Mouse (Mus musculus) induced T-regulatory cell, adult 2 months (primary cell): Measurements from ENCODE around the gene Odf3b.

Experiments used
- DNase-seq: peaks from one replicate; pipeline ENCODE4 v3.0.0-alpha.2; 2012; ENCODE audit warnings: low read depth

The Odf3b gene

DNA sequence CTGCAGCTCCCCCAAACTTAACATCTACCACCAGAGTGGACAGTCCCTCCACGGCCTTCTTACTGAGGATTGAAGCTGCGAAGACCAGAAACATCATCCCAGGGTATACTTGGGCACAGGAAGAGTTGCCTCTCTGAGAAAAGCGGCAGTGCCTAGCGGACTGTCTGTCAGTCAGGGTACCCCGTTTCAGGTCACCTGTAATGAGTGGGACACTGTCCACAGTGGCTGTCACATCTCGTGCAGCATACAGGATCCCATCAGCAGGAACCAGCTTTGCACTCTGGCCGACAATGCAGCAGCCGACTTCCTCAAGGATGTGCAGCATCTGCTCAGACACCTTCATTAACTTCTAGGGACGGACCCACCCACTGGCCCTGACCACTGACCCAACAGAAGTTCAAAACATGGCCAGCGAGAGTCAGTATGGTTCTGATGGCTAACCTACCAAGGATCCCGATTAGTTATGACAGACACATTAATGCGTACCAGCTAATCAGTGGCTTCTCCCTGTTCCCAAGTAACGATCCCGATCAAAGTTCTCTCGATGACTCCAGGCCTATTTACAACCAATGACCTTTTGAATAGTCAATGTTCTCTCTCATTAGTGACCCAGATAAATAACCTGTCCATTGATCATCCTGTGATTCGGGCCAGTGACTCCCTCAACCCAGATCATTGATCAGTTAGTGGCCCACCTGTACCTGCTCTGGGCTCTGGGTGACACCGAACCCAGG is 4.1 kb downstream of the Odf3b start:
- DNase-seq = no peak

DNA sequence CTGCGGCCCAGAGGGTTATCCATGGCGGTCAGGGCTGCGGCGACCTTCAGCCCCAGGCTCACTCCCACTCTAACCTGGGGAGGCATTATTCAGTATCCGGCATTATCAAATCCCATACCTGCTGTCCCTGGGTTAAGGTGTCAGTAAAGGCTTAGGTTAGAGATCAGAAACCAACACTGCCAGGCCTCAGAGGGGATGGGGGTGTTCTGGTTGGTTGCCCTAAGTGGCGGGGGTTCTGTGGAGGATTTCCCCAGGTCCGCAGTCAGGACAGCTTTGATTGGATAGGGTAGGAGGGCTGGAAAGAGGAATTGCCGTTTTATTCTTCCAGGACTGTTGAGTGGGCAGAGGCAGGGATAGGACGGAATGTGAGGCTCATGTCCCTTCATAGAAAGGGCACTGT is 4.7 kb downstream of the Odf3b start:
- no peak for DNase-seq

DNA sequence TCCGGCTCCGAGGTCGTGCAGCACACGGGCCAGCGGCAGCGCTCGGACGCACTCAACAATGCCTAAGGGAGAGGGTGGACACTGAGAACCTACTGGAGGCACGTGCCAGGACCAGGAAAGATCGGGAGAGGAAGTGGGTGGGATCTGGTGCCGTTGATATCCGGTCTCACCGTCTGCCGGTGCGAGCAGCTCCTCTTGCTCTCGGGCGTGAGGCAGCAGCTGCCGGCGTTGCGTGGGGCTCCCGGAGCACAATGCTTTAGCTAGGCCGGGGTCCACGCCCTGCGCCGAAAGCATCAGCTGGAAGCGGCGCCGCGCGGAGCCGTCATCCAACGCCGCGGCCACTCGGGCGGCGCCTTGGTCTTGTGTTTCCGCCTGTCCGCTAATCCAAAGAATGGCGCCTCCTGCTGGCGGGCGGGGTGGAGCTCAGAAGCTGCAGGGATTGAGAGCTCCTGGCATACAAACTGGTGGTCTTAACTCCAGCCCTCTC is 5.3 kb downstream of the Odf3b start, which contains the start of gene Sco2:
Gene Sco2 (minus strand): TSS at position 85 of the 487 bp plus-strand sequence.
- peak; percentile 94 for DNase-seq

DNA sequence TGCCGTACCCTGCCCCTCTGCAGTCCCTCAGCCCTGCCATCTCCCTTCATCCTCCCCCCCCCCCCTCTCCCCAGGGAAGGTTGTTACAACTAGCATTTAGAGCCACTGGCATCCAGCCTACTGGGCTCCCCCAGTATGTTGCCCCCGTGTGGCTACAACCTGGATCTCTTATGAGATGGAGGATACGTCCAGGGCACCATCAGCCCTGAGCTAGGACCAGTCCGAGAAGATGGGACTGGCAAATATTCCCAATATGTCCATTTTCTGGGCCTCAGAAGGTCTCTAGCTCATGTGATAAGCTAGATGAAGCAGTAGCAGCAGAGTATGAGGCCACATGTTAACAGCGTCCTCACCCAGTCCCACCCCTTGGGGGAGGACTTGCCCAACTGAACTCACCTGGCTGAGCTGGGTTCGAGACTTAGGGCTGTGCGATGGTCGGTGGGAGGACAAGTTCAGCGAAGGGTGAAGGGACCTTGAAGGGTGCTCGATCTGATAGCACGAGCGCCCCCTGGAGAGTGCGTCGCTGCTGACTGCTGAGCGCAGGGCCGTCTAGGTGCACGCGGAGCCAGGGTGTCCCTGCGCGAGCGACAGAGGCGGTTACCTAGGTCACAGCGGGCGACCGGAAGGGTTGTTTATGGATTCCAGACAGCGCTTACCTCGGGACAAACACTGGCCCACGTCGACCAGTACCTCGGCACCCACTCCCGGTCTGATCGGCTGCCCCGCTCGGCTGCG is 5.9 kb downstream of the Odf3b start:
- peak; percentile 94 for DNase-seq

DNA sequence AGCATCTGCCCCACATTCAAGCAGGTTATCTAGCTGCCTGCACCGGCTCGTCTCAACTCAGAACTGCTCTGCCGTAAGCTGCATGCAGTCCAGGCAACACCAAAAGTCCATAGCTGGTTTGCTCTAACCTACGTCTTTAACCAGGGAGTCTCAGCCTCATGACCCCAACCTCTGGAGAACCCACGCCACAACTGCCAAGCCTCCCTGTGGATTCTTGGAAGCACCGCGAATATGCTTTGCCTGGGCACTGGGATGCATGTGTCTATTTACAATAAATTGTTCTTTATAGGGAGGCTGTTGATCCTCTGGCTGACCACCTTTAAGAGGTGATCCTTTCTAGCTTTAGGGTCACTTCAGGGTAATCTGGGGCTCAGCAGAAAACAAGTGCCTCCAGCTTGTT is 6.5 kb downstream of the Odf3b start:
- DNase-seq = no peak

DNA sequence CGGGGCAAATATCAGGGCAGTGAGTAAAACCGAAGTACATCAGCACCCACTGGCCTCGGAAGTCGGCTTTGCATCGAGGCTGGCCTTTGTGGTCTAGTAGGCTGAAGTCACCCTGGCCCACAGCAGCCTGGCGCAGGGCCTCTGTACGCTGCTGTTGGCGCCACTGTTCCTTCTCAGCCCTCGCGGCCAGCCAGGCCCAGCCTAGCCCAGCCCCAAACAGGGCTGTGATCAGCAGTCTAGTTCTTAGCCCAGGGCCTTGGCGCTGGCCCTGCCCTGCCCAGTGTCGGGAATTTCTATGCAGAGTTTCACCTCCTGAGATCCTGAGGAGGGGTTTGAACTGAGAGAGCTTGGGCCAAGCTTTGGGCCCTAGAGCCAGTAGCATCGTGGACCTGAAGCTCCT is 7.0 kb downstream of the Odf3b start:
- no peak for DNase-seq

DNA sequence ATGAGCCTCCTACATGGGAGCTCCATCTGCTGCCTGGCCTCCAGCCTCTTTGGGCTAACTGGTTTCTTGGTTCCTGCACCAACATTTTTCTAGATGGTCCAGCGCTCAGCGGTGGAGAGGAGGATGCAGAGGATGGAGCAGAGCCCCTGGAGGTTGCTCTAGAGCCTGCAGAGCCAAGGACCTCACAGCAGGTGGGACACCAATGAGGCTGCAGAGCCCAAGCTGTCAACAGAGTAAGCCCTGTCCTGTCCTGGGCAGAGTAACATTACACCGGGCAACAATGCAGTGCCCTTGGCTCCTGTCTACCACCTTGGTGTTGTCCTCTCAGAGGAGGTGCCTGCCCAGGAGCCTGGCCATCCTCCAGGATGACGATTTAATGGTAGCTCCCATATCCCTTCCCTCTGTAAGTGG is 13.9 kb downstream of the Odf3b start:
- DNase-seq = no peak

DNA sequence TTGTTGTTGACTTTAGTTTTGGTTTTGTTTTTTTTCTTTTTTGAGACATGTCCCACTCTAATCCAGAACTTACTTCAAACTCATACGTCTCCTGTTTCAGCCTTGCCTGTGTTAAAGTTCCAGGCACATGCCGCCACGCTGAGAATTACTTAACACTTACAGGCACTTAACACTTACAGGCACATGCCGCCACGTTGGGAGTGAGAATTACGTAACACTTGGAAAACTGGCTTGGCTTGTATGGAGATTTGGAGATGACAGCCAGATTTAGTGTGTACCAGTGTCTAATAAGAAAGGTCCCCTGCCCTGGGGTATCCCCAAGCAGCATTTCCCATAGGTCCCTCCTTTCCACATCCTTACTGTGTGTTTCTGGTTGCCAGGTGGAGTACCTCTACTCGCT is 16.0 kb downstream of the Odf3b start:
- no peak for DNase-seq

DNA sequence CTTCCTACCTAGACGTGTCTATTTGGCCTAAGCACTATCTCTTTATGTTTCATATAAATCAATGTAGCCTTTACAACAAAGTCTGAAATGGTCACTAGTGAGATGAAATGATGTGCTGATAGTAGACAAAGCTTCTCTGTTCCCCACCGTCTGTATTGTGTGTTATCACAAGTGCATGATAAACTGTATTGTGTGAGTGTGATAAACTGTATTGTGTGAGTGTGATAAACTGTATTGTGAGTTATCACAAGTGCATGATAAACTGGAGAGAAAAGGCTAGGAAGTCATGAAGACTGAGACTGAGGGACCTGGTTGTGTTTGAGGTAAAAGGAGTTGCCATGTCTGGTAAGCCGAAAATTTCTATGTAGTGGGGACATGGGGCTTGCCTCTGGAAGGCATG is 20.3 kb downstream of the Odf3b start:
- no peak for DNase-seq

DNA sequence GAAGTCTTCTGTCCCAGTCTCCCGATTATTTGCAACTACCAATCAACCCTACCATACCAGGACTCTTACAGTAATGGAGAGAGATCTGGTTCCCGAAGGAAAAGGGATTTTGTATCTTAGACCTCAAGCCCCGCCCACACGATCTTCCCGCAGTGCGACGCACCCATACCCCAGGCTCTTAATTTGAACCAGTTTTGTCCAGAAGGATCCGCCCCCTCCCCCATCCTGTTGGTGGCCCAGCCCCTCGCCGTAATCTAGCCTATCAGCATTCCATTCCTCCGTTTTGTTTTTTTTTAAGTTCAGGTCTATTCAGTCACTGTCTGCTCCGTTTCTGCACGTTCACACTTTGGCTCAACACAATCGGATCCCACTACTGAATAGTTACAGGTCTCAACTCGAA is 22.7 kb downstream of the Odf3b start:
- peak; percentile 89 for DNase-seq

DNA sequence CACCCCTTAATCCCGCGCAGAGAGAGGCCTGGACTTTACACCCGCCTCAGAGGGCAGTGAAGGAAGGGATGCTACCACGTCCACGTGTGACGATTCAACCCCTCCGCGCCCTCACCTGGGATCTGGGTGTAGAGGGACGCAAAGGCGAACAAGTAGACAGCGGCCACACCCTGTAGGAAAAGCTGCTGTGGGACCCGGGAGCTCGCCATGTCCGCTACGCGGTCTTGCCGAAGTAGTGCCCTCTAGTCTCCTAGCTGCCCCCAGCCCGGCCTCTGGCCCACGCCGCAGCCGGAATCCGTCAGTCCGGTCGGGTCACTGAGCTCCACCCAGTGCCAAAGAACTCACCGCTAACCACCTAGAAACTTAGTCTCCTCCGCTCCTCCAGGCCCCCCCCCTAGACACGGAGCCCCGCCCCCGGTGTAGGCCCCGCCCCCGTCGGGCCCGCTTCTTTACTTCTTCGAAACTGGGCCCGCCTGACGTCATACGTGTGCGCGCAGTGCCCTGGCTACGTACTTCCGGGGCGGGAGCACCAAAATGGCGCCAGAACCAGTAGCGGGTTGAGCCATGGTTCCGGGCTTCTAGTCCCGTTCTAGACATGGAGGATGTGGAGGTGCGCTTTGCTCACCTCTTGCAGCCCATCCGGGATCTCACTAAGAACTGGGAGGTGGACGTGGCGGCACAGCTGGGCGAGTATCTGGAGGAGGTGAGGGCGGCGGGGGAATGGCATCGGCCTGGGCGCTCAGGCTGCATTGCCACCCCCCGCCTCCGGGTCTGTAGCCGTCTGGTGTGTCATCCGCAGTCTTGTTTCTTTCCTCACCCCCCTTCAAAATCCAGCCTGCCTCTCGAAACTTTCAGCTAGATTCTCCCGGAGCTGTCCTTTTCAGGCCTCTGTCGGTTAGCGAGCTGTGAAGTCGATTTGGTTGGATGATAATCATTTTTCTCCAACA is 23.6 kb downstream of the Odf3b start, which contains the start of the genes Lmf2 and Ncaph2:
Gene Lmf2 (minus strand): TSS at position 419 of the 947 bp plus-strand sequence.
Gene Ncaph2 (plus strand): TSS at position 479 of the 947 bp plus-strand sequence.
- peak; percentile 99 for DNase-seq

DNA sequence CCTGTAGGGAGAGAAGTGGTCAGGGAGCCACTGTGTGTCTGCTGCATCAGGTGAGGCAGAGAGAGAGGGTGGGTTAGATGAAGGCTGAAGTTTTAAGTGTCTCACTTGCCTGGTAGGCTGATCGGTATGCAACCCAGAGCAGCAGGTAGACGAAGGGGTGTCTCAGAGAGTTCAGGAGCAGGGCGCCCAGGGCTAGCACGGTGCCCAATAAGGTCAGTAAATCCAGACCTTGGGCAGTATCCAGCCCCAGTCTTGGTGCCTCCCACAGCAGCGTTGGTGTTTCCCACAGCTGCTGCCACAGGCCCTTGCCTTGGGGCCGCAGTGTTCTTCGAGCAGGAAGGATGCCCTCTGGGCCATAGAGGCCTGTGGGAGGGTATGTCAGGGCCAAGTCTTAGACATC is 24.6 kb downstream of the Odf3b start:
- no peak for DNase-seq

DNA sequence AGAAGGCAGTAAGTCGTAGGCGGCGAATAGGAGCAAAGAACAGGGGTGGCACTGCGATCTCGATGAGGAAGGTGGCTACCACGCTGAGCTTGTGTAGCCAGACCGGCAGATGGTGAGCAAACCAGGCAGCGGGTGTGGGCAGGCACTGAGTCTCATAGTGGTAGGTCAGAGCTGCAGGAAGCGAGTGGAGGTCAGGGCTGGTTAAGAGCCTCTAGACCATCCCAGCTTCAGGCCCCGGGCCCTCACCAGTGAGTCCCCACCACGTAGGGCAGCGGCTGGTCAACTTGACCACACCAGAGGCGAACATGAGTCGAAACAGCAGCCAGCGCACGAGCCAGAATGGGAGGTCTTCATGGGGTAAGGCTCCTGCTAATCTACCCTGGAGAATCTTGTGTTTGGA is 25.2 kb downstream of the Odf3b start:
- no peak for DNase-seq

DNA sequence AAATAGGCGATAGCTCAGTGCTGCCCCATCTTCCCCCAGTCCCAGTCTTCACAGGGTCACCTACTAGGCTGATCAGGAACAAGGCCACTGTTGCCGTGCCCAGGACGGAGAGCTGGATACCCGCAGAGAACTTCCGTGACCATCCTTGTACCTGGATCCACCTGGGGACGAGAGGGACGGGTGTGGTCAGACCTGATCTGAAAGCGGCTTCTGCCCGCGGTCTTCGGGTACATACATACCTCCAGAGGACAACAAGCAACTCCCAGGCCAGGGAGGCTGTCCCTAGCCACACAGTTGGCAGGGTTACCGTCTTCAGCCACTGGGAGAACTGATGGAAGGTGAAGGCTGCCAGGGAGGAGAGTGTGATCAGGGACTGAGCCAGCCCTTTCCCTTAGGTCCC is 26.3 kb downstream of the Odf3b start:
- DNase-seq = no peak

DNA sequence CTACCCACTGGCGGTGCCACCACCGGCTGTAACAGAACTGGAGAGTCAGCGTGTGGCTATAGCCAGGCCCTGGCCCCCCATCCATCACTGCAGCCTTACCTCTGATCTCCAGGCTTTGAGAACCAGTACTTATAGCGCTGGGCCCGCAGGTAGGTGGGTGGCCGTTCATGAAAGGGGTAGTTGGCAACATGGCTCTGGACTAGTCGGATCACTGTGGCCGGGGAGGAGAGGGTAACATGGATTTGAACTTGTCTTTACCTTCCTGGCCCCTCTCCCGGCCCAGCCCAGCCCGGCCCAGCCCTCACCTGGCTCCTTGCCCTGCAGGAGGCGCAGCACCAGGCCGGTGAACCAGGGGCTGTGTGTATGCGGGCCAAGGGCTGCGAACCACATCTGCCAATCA is 27.0 kb downstream of the Odf3b start:
- DNase-seq = no peak

DNA sequence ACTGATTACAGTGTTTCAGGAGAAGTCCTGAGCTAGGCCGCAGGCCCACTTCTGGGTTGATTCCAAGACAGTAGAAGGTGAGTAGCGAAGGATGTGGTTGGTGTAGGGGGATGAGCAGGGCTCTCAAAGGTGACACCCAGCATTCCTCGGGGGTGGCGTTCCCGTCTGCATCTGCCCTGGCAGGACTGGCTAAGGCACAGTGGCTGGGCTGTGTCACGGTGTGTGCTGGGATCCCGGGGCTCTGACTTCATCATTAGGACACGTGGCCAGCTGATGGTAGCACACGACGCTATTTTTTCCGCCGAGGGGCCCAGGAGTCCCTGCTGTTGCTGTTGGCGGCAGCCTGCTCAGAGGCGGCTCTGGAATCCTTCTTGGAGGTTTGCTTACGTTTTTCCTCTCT is 27.8 kb downstream of the Odf3b start:
- no peak for DNase-seq

DNA sequence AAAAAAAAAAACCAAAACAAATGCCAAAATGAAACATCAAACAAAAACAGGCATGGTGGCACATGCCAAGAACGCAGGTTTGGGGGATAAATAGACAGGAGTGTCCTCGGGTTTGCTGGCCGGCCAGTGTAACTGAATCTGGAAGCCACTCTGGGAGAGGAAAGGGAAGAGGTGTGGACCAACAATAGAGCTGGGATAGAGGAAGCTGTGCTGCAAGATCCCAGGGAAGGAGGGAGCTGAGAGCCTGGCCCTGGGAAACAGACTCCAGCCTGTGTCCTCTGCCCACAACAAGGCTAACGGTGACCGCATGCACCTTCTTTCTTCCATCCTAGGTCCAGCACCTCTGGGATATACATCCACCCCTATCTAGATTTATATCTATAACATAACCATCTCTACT is 28.6 kb downstream of the Odf3b start:
- no peak for DNase-seq

DNA sequence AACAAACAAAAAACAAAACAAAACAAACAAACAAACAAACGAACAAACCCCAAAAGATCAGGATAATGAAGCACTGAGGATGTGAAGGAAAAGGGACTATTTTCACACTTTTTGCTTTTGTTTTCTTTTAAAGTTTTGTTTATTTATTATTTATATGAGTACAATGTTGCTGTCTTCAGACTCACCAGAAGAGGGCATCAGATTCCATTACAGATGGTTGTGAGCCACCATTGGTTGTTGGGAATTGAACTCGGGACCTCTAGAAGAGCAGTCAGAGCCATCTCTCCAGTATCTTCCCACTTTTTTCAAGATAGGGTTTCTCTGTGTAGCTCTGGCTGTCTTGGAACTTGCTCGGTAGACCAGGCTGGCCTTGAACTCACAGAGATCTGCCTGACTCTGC is 35.8 kb downstream of the Odf3b start:
- peak; percentile 44 for DNase-seq

DNA sequence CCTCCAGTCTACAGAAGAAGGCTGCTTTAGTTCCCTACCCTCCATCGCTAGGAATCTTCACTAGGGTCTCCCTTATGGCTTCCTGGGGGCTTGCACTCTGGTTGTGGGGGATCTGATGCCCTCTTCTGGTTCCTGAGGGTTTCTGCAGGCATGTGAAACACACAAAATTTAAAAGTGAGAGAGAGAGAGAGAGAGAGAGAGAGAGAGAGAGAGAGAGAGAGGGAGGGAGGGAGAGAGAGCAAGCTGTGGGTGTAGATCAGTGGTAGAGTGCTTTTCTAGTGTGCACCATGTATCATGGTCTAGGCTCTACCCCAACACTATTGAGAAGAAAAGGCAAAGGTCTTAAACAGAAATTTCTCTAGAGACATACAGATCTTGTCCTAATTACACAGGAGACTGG is 37.4 kb downstream of the Odf3b start:
- no peak for DNase-seq

DNA sequence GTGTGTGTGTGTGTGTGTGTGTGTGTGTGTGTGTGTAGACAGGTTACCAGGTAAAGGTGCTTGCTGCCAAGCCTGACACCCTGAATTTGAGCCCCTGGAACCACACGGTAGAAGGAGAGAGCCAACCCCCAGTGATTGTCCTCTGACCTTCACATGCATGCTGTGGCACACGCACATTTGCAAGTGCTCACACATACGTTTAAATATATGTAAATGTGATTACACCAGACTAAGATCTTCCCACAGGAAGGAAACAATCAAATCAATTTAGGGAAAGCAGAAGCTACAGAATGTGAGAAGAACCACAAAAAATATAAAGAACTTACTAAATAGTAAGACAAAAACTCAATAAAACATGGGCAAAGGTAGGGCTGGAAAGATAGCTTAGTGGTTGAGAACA is 38.9 kb downstream of the Odf3b start:
- DNase-seq = no peak

DNA sequence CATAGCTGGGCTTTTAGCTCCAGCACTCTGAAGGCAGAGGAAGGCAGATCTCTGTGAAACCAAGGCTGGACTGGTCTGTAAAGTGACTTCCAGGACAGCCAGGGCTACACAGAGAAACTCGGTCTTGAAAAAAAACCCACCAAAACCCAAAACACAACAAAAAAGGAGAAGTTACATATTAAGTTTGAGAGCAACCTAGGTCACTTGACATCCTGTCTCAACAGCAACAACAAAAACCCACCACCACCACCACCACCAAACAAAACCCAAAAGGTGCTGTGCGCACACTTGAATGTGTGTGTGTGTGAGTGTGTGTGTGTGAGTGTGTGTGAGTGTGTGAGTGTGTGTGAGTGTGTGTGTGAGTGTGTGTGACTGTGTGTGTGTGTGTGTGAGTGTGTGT is 39.4 kb downstream of the Odf3b start:
- DNase-seq = no peak

DNA sequence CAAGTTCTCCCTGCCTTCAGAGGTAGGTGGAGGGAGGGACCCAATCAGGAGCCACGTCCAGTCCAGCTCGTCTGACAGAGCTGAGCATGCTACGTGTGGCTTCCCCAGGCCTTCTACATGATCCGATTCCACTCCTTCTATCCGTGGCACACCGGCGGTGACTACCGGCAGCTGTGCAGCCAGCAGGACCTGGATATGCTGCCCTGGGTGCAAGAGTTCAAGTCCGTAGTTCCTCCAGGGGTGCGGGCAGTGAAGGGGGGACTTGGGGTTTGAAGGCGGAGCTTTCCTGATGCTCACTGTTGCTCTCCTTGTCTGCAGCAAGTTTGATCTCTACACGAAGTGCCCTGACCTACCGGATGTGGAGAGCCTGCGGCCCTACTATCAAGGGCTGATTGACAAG is 42.7 kb downstream of the Odf3b start:
- no peak for DNase-seq
